Mouse (Mus musculus): ENCODE measurements around the gene St8sia6.

DNA sequence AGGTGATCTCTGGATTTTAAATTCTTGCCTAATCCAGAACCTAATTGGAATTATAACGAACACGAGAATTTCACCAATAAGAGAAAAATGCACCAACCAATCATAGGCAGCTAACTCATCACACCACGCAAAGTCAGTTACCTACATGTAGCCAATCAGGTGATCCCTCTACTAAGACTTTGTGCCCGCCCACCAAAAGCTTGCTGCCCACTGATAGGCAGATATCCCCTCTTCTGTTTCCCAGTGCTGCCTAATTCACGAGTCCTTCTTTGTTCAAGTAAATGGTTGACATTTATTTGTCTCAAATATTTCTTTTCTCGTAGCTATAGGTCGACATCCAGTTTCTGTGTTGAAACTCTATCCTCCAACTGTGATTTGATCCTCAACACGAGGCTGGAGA lies 582 bp upstream of the St8sia6 start:
- TF ChIP-seq POLR2A (IDR thresholded peaks at IDR 0.05; ENCODE audit: extremely low read depth, insufficient read depth, low read length): no peak
- no peak for TF ChIP-seq CTCF (IDR thresholded peaks at IDR 0.05; ENCODE audit: extremely low read depth, insufficient read depth, low read length)

Measured in cortical plate, adult 2 months (tissue).